Mouse (Mus musculus) T-cell, adult 66 days (primary cell): ENCODE results near the gene 1700001K19Rik. TPM values are rescaled to one million over a fixed set of nuclear protein-coding genes. Genes with fewer than 3 reads are reported as not detected.

Experiments
- total RNA-seq, 2 experiments: library from RNA; stranded (reverse); gene quantifications; 3 replicates in 1 of 2; 4 replicates in 1 of 2; pipeline ENCODE4 v1.2.4; 2023

Gene 1700001K19Rik
- total RNA-seq, result not detected

GRCm38 (mm10) chr12:110682561-110683299, at the start of gene 1700001K19Rik:
1700001K19Rik (minus strand) TSS chr12:110682619.

GRCm38 (mm10) chr12:110702556-110702955, 20.1 kb upstream of the 1700001K19Rik start, which contains the start of gene Hsp90aa1:
Hsp90aa1 (minus strand) TSS chr12:110702728.

Other genes with a start within 250 kb of the 1700001K19Rik start
- gene Ppp2r5c, start 235.5 kb downstream of the 1700001K19Rik start, total RNA-seq, result 100 to 1,000 TPM; 129 to 131 TPM
- 100 to 1,000 TPM; 182 to 183 TPM for gene Dync1h1, start 81.2 kb downstream of the 1700001K19Rik start, total RNA-seq
- 100 to 1,000 TPM; 391 to 458 TPM for gene Hsp90aa1, start 20.1 kb upstream of the 1700001K19Rik start, total RNA-seq
- gene Wdr20, start 55.3 kb upstream of the 1700001K19Rik start, total RNA-seq, result 10 to 100 TPM; 61.0 to 77.3 TPM
- not detected for gene Mok, start 158.3 kb upstream of the 1700001K19Rik start, total RNA-seq
- 1 to 10 TPM; 2.0 to 3.1 TPM for gene Zfp839, start 167.6 kb upstream of the 1700001K19Rik start, total RNA-seq
- 10 to 100 TPM; 29.9 to 33.0 TPM for gene Cinp, start 206.5 kb upstream of the 1700001K19Rik start, total RNA-seq
- gene Tecpr2, start 206.6 kb upstream of the 1700001K19Rik start, total RNA-seq, result 1 to 10 TPM; 7.5 to 9.2 TPM